Mouse (Mus musculus): Measurements from ENCODE around the gene Tubd1. TPM values are rescaled to one million over a fixed set of nuclear protein-coding genes. Genes with fewer than 3 reads are reported as not detected.
"Not testable (repeated sequence)": the region's sequence is repeated elsewhere in the genome, so short reads cannot be mapped to it uniquely, and the experiment has no call there.

Tubd1 gene
- polyA plus RNA-seq, 2 experiments = 5.6 to 10.3 TPM

GRCm38 (mm10) chr11:86527528-86527927 lies 17.3 kb upstream of the Tubd1 start:
- Histone ChIP-seq H3K9me3 (ENCODE audit: control insufficient read depth, low read length) (no peaks in the 10 kb centered on the region), H3K9ac (replicated peaks) (no peak overlapping the region), H3K4me2 (ENCODE audit: low read depth) (no peak overlapping the region), H3K4me1 (replicated peaks; ENCODE audit: control insufficient read depth in 2 of 2, insufficient read depth in 2 of 2, low read length in 1 of 2) (no peaks in the 10 kb centered on the region), H3K36me3 (replicated peaks; ENCODE audit: control insufficient read depth, insufficient read depth, low read depth) (peaks cover 43% of the 10 kb centered on the region), H3K4me3 (ENCODE audit: insufficient read depth in 1 of 2, low read depth in 2 of 2, low read length in 2 of 2) (no peak overlapping the region), H3K27me3 (ENCODE audit: control insufficient read depth, insufficient read depth, low read length) (no peaks in the 10 kb centered on the region), H3K27ac (no peak overlapping the region)
- DNase-seq (ENCODE audit: low read depth in 3 of 3, low spot score in 3 of 3) = no peak
- TF ChIP-seq CTCF (IDR thresholded peaks at IDR 0.05; ENCODE audit: low read depth) (no peak), EP300 (IDR thresholded peaks at IDR 0.05; ENCODE audit: low read depth) (no peak)
- no peak for ATAC-seq (ENCODE audit: insufficient read depth)
- 87% methylated on average over 4 of the region's 4 CpGs for WGBS (ENCODE audit: insufficient replicate concordance)

GRCm38 (mm10) chr11:86532834-86533233 lies 12.0 kb upstream of the Tubd1 start:
- H3K27ac ChIP-seq = no peak overlapping the region
- peaks cover 38% of the 10 kb centered on the region for H3K36me3 ChIP-seq (replicated peaks; ENCODE audit: control insufficient read depth, insufficient read depth, low read depth)
- no peaks in the 10 kb centered on the region for H3K9me3 ChIP-seq (ENCODE audit: control insufficient read depth, low read length)
- H3K4me1 ChIP-seq (replicated peaks; ENCODE audit: control insufficient read depth in 2 of 2, insufficient read depth in 2 of 2, low read length in 1 of 2) = no peaks in the 10 kb centered on the region
- ATAC-seq (ENCODE audit: insufficient read depth) (no peak), DNase-seq (ENCODE audit: low read depth in 3 of 3, low spot score in 3 of 3) (peak in 1 of 3 experiments; percentile 24)
- H3K4me2 ChIP-seq (ENCODE audit: low read depth) = no peak overlapping the region
- H3K4me3 ChIP-seq (ENCODE audit: insufficient read depth in 1 of 2, low read depth in 2 of 2, low read length in 2 of 2) = no peak overlapping the region
- TF ChIP-seq CTCF (IDR thresholded peaks at IDR 0.05; ENCODE audit: low read depth) (peak; percentile 59), EP300 (IDR thresholded peaks at IDR 0.05; ENCODE audit: low read depth) (no peak)
- no peak overlapping the region for H3K9ac ChIP-seq (replicated peaks)
- 59% methylated on average over 1 of the region's 1 CpGs for WGBS (ENCODE audit: insufficient replicate concordance)
- H3K27me3 ChIP-seq (ENCODE audit: control insufficient read depth, insufficient read depth, low read length) = no peaks in the 10 kb centered on the region

DNA sequence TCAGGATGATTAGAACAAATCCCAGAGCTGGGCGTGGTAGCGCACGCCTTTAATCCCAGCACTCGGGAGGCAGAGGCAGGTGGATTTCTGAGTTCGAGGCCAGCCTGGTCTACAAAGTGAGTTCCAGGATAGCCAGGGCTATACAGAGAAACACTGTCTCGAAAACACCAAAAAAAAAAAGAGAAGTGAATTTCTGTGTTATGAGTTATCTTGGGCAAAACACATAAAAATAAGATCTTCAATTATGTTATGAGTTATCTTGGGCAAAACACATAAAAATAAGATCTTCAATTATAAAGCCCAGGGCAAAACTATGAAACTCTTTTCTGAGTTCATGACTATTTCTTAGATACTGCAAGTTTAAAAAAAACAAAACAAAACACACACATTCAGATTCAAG lies 11.5 kb upstream of the Tubd1 start:
- not testable (repeated sequence) for H3K4me2 ChIP-seq (ENCODE audit: low read depth); H3K27me3 ChIP-seq (ENCODE audit: control insufficient read depth, insufficient read depth, low read length); H3K9ac ChIP-seq (replicated peaks); DNase-seq (ENCODE audit: low read depth in 3 of 3, low spot score in 3 of 3); ATAC-seq (ENCODE audit: insufficient read depth); H3K9me3 ChIP-seq (ENCODE audit: control insufficient read depth, low read length); H3K4me3 ChIP-seq (ENCODE audit: insufficient read depth in 1 of 2, low read depth in 2 of 2, low read length in 2 of 2); H3K27ac ChIP-seq; H3K4me1 ChIP-seq (replicated peaks; ENCODE audit: control insufficient read depth in 2 of 2, insufficient read depth in 2 of 2, low read length in 1 of 2)
- 76% methylated on average over 6 of the region's 6 CpGs for WGBS (ENCODE audit: insufficient replicate concordance)
- H3K36me3 ChIP-seq (replicated peaks; ENCODE audit: control insufficient read depth, insufficient read depth, low read depth) = peaks cover 35% of the 10 kb centered on the region

- TF ChIP-seq CTCF (IDR thresholded peaks at IDR 0.05; ENCODE audit: low read depth) (no peak), EP300 (IDR thresholded peaks at IDR 0.05; ENCODE audit: low read depth) (no peak)
- DNase-seq (ENCODE audit: low read depth in 3 of 3, low spot score in 3 of 3) = no peak
- 79% methylated on average over 5 of the region's 5 CpGs for WGBS (ENCODE audit: insufficient replicate concordance)
- Histone ChIP-seq H3K4me3 (ENCODE audit: insufficient read depth in 1 of 2, low read depth in 2 of 2, low read length in 2 of 2) (no peak overlapping the region), H3K9ac (replicated peaks) (no peak overlapping the region), H3K27ac (no peak overlapping the region), H3K9me3 (ENCODE audit: control insufficient read depth, low read length) (no peaks in the 10 kb centered on the region), H3K4me2 (ENCODE audit: low read depth) (no peak overlapping the region), H3K4me1 (replicated peaks; ENCODE audit: control insufficient read depth in 2 of 2, insufficient read depth in 2 of 2, low read length in 1 of 2) (no peaks in the 10 kb centered on the region), H3K36me3 (replicated peaks; ENCODE audit: control insufficient read depth, insufficient read depth, low read depth) (peaks cover 31% of the 10 kb centered on the region), H3K27me3 (ENCODE audit: control insufficient read depth, insufficient read depth, low read length) (no peaks in the 10 kb centered on the region)
- ATAC-seq (ENCODE audit: insufficient read depth) = no peak
Observed at GRCm38 (mm10) chr11:86534201-86534910, 10.4 kb upstream of the Tubd1 start.

DNA sequence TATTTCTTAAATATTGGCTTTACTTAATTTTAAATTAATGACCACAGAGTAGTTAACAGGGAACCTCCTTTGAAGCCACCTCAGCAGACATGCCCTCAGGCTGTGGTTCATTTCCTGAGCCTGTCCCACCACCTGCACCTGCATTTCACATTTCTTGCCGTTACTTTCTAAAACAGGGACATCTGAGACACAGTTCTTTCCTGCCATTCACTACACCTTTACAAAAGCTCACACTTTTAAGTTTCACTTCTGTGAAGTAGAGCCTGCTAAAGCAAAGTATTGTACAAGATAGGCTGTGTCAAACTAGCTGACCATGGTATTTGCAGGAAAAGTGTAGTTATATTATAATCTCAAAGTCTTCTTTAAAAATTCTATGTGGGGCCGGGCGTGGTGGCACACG lies 6.0 kb upstream of the Tubd1 start:
- ATAC-seq (ENCODE audit: insufficient read depth) (no peak), DNase-seq (ENCODE audit: low read depth in 3 of 3, low spot score in 3 of 3) (no peak)
- no peak overlapping the region for H3K4me3 ChIP-seq (ENCODE audit: insufficient read depth in 1 of 2, low read depth in 2 of 2, low read length in 2 of 2)
- no peak overlapping the region for H3K9ac ChIP-seq (replicated peaks)
- no peaks in the 10 kb centered on the region for H3K27me3 ChIP-seq (ENCODE audit: control insufficient read depth, insufficient read depth, low read length)
- TF ChIP-seq CTCF (IDR thresholded peaks at IDR 0.05; ENCODE audit: low read depth) (no peak), EP300 (IDR thresholded peaks at IDR 0.05; ENCODE audit: low read depth) (no peak)
- peaks cover 7% of the 10 kb centered on the region for H3K36me3 ChIP-seq (replicated peaks; ENCODE audit: control insufficient read depth, insufficient read depth, low read depth)
- WGBS (ENCODE audit: insufficient replicate concordance) = 81% methylated on average over 4 of the region's 4 CpGs
- no peaks in the 10 kb centered on the region for H3K9me3 ChIP-seq (ENCODE audit: control insufficient read depth, low read length)
- peaks cover 5 to 8% of the 10 kb centered on the region in 2 experiments; a peak in 3 of 4 replicates for H3K4me1 ChIP-seq (replicated peaks; ENCODE audit: control insufficient read depth in 2 of 2, insufficient read depth in 2 of 2, low read length in 1 of 2)
- H3K4me2 ChIP-seq (ENCODE audit: low read depth) = no peak overlapping the region
- H3K27ac ChIP-seq = no peak overlapping the region
